Mouse (Mus musculus) liver, embryonic 15.5 days (tissue): ENCODE results near the gene Aif1l. TPM values are rescaled to one million over a fixed set of nuclear protein-coding genes. Genes with fewer than 3 reads are reported as not detected.

Experiments
- ATAC-seq: fragments of 200-750 bp; cut with Nextera tagmentation; 2 replicates; pipeline ENCODE4 v1.8.0; 2017; ENCODE audit warnings: moderate number of reproducible peaks, mild to moderate bottlenecking, moderate library complexity; ENCODE audit not compliant: insufficient read depth
- H3K27ac ChIP-seq: fragments of 300-500 bp; sonication (generic); replicated peaks from 2 replicates; pipeline ENCODE4 v1.5.1; 2015; ENCODE audit warnings: mild to moderate bottlenecking, inconsistent platforms
- H3K27me3 ChIP-seq: fragments of 300-500 bp; sonication (generic); 2 replicates; pipeline ENCODE4 v1.6.1; 2015; ENCODE audit warnings: mild to moderate bottlenecking, inconsistent platforms
- H3K36me3 ChIP-seq: fragments of 300-500 bp; sonication (generic); replicated peaks from 2 replicates; pipeline ENCODE4 v1.6.1; 2015; ENCODE audit warnings: moderate library complexity, mild to moderate bottlenecking, inconsistent platforms
- H3K4me1 ChIP-seq: fragments of 300-500 bp; sonication (generic); replicated peaks from 2 replicates; pipeline ENCODE4 v1.6.1; 2015; ENCODE audit warnings: inconsistent platforms
- H3K4me2 ChIP-seq: fragments of 300-500 bp; sonication (generic); 2 replicates; pipeline ENCODE4 v1.6.1; 2015; ENCODE audit warnings: moderate library complexity, mild to moderate bottlenecking, inconsistent platforms
- H3K4me3 ChIP-seq: fragments of 300-500 bp; sonication (generic); replicated peaks from 2 replicates; pipeline ENCODE4 v1.5.1; 2015; ENCODE audit warnings: mild to moderate bottlenecking, inconsistent platforms
- H3K9ac ChIP-seq: fragments of 300-500 bp; sonication (generic); 2 replicates; pipeline ENCODE4 v1.6.1; 2015; ENCODE audit warnings: moderate library complexity, mild to moderate bottlenecking, inconsistent platforms
- H3K9me3 ChIP-seq: fragments of 300-500 bp; sonication (generic); replicated peaks from 2 replicates; pipeline ENCODE4 v1.6.1; 2016; ENCODE audit warnings: inconsistent platforms
- WGBS: fragments of 180-500 bp; shearing (Covaris S2); methylation state at CpG from one replicate; pipeline ENCODE4 v1.1.7; 2015; ENCODE audit warnings: mixed read lengths; ENCODE audit not compliant: insufficient replicate concordance; 5-methylcytosine and 5-hydroxymethylcytosine counted together
- polyA plus RNA-seq: library from polyadenylated mRNA; unstranded; fragments of >200 nt; fragmentation: Nextera tagmentation; extraction: Ambion mirVana; gene quantifications from 2 replicates; pipeline ENCODE4 v1.2.1, GENCODE M21; 2015

Aif1l gene
- polyA plus RNA-seq, 1 experiment from 2014 or later: 1.5 TPM

GRCm38 (mm10) chr2:31952236-31952635, 2.3 kb downstream of the Aif1l start:
- WGBS: 79% methylated on average over 10 of the region's 10 CpGs
- Histone ChIP-seq H3K36me3 (no peaks in the 10 kb centered on the region), H3K4me1 (peaks cover 12% of the 10 kb centered on the region; the same call in 1 of the 2 replicates), H3K27ac (no peak overlapping the region), H3K4me3 (no peak overlapping the region), H3K27me3 (peaks cover 47% of the 10 kb centered on the region), H3K4me2 (no peak overlapping the region), H3K9ac (no peak overlapping the region), H3K9me3 (no peaks in the 10 kb centered on the region)
- no peak for ATAC-seq

GRCm38 (mm10) chr2:31952725-31953124, 2.8 kb downstream of the Aif1l start:
- Histone ChIP-seq H3K27me3 (peaks cover 47% of the 10 kb centered on the region), H3K4me1 (peaks cover 12% of the 10 kb centered on the region; the same call in 1 of the 2 replicates), H3K9me3 (no peaks in the 10 kb centered on the region), H3K27ac (no peak overlapping the region), H3K36me3 (no peaks in the 10 kb centered on the region), H3K9ac (no peak overlapping the region), H3K4me3 (no peak overlapping the region), H3K4me2 (no peak overlapping the region)
- 62% methylated on average over 3 of the region's 3 CpGs for WGBS
- no peak for ATAC-seq

- Histone ChIP-seq H3K27me3 (peaks cover 42% of the 10 kb centered on the region), H3K9ac (no peak overlapping the region), H3K4me1 (peaks cover 12% of the 10 kb centered on the region; the same call in 1 of the 2 replicates), H3K4me2 (no peak overlapping the region), H3K9me3 (no peaks in the 10 kb centered on the region), H3K36me3 (no peaks in the 10 kb centered on the region), H3K4me3 (no peak overlapping the region), H3K27ac (no peak overlapping the region)
- WGBS: 64% methylated on average over 8 of the region's 8 CpGs
- ATAC-seq: no peak
These were observed 3.7 kb downstream of the Aif1l start for GRCm38 (mm10) chr2:31953687-31954086.

- Histone ChIP-seq H3K4me2 (no peak overlapping the region), H3K36me3 (no peaks in the 10 kb centered on the region), H3K9ac (no peak overlapping the region), H3K27me3 (peaks cover 32% of the 10 kb centered on the region), H3K4me3 (no peak overlapping the region), H3K4me1 (peaks cover 12% of the 10 kb centered on the region; the same call in 1 of the 2 replicates), H3K9me3 (no peaks in the 10 kb centered on the region), H3K27ac (no peak overlapping the region)
- 73% methylated on average over 9 of the region's 9 CpGs for WGBS
- no peak for ATAC-seq
These were observed 4.8 kb downstream of the Aif1l start for GRCm38 (mm10) chr2:31954779-31955181.

GRCm38 (mm10) chr2:31955686-31956085, 5.7 kb downstream of the Aif1l start:
- ATAC-seq: no peak
- 45% methylated on average over 5 of the region's 5 CpGs for WGBS

GRCm38 (mm10) chr2:31957211-31957610, 7.3 kb downstream of the Aif1l start:
- WGBS: 83% methylated on average over 10 of the region's 10 CpGs
- Histone ChIP-seq H3K27me3 (peaks cover 7% of the 10 kb centered on the region), H3K9me3 (no peaks in the 10 kb centered on the region), H3K4me2 (no peak overlapping the region), H3K4me1 (peaks cover 6% of the 10 kb centered on the region; the same call in 1 of the 2 replicates), H3K4me3 (no peak overlapping the region), H3K27ac (no peak overlapping the region), H3K9ac (no peak overlapping the region), H3K36me3 (no peaks in the 10 kb centered on the region)
- ATAC-seq: no peak

More at GRCm38 (mm10) chr2:31955686-31956085, 5.7 kb downstream of the Aif1l start:
- Histone ChIP-seq H3K27ac (no peak overlapping the region), H3K4me1 (peaks cover 8% of the 10 kb centered on the region; the same call in 1 of the 2 replicates), H3K4me3 (no peak overlapping the region), H3K36me3 (no peaks in the 10 kb centered on the region), H3K4me2 (no peak overlapping the region), H3K27me3 (peaks cover 22% of the 10 kb centered on the region), H3K9ac (no peak overlapping the region), H3K9me3 (no peaks in the 10 kb centered on the region)

- no peak for ATAC-seq
- H3K9me3 ChIP-seq: no peaks in the 10 kb centered on the region
- no peaks in the 10 kb centered on the region for H3K36me3 ChIP-seq
- H3K27ac ChIP-seq: no peak overlapping the region
- no peaks in the 10 kb centered on the region for H3K27me3 ChIP-seq
- WGBS: 82% methylated on average over 8 of the region's 8 CpGs
- peaks cover 9% of the 10 kb centered on the region; the same call in 1 of the 2 replicates for H3K4me1 ChIP-seq
- H3K4me3 ChIP-seq: no peak overlapping the region
- H3K4me2 ChIP-seq: no peak overlapping the region
- no peak overlapping the region for H3K9ac ChIP-seq
These were observed 11.0 kb downstream of the Aif1l start for GRCm38 (mm10) chr2:31960986-31961385.

GRCm38 (mm10) chr2:31961791-31962222, 11.9 kb downstream of the Aif1l start:
- Histone ChIP-seq H3K4me2 (no peak overlapping the region), H3K9ac (no peak overlapping the region), H3K4me1 (peaks cover 9% of the 10 kb centered on the region; the same call in 1 of the 2 replicates), H3K4me3 (no peak overlapping the region), H3K9me3 (no peaks in the 10 kb centered on the region), H3K27ac (no peak overlapping the region), H3K36me3 (no peaks in the 10 kb centered on the region), H3K27me3 (no peaks in the 10 kb centered on the region)
- WGBS: 61% methylated on average over 4 of the region's 4 CpGs
- ATAC-seq: no peak

GRCm38 (mm10) chr2:31962501-31963224, 12.7 kb downstream of the Aif1l start:
- peaks cover 9% of the 10 kb centered on the region; the same call in 1 of the 2 replicates for H3K4me1 ChIP-seq
- no peaks in the 10 kb centered on the region for H3K9me3 ChIP-seq
- no peak overlapping the region; the same call in 1 of the 2 replicates for H3K4me2 ChIP-seq
- H3K36me3 ChIP-seq: no peaks in the 10 kb centered on the region
- no peak overlapping the region for H3K9ac ChIP-seq
- WGBS: 52% methylated on average over 8 of the region's 8 CpGs
- H3K27me3 ChIP-seq: no peaks in the 10 kb centered on the region
- no peak overlapping the region for H3K4me3 ChIP-seq
- ATAC-seq: no peak
- no peak overlapping the region for H3K27ac ChIP-seq

- Histone ChIP-seq H3K36me3 (no peaks in the 10 kb centered on the region), H3K4me1 (peaks cover 9% of the 10 kb centered on the region; the same call in 1 of the 2 replicates), H3K9me3 (no peaks in the 10 kb centered on the region), H3K9ac (no peak overlapping the region), H3K27me3 (no peaks in the 10 kb centered on the region), H3K4me3 (no peak overlapping the region), H3K4me2 (no peak overlapping the region), H3K27ac (no peak overlapping the region)
- WGBS: 75% methylated on average over 7 of the region's 7 CpGs
- no peak for ATAC-seq
These were observed 13.6 kb downstream of the Aif1l start for GRCm38 (mm10) chr2:31963491-31963890.

- 79% methylated on average over 3 of the region's 3 CpGs for whole genome bisulfite sequencing
- H3K4me2 ChIP-seq: no peak overlapping the region
- H3K4me3 ChIP-seq: no peak overlapping the region
- ATAC-seq: no peak
- H3K9me3 ChIP-seq: no peaks in the 10 kb centered on the region
- no peaks in the 10 kb centered on the region for H3K27me3 ChIP-seq
- H3K9ac ChIP-seq: no peak overlapping the region
- H3K4me1 ChIP-seq: 0 out of 2 replicates have a peak, but pooled peaks cover 9% of the 10 kb centered on the region
- no peak overlapping the region for H3K27ac ChIP-seq
- H3K36me3 ChIP-seq: no peaks in the 10 kb centered on the region
These were observed 14.3 kb downstream of the Aif1l start for GRCm38 (mm10) chr2:31964191-31964590.
